Mouse (Mus musculus) hindbrain, embryonic 11.5 days (tissue): ENCODE data around the gene Alkbh3. TPM values are rescaled to one million over a fixed set of nuclear protein-coding genes. Genes with fewer than 3 reads are reported as not detected.

ENCODE experiments used
- ATAC-seq: fragments of 200-750 bp; cut with Nextera tagmentation; 2 replicates; pipeline ENCODE4 v1.8.0; 2017; ENCODE audit warnings: mild to moderate bottlenecking, moderate TSS enrichment, moderate library complexity; ENCODE audit not compliant: low FRiP score
- DNase-seq: peaks from one replicate; pipeline ENCODE4 v3.0.0-alpha.2; 2015; ENCODE audit warnings: low spot score
- H3K27ac ChIP-seq: fragments of 300-500 bp; sonication (generic); 2 replicates; pipeline ENCODE4 v1.5.1; 2014; ENCODE audit warnings: mild to moderate bottlenecking, low read depth, low read length
- H3K27me3 ChIP-seq: fragments of 300-500 bp; sonication (generic); 2 replicates; pipeline ENCODE4 v1.6.1; 2014; ENCODE audit warnings: mild to moderate bottlenecking, low read length, moderate library complexity, mixed read lengths; ENCODE audit not compliant: control insufficient read depth, insufficient read depth
- H3K36me3 ChIP-seq: fragments of 300-500 bp; sonication (generic); 2 replicates; pipeline ENCODE4 v1.6.1; 2014; ENCODE audit warnings: mild to moderate bottlenecking, low read length, moderate library complexity, mixed read lengths; ENCODE audit not compliant: control insufficient read depth, insufficient read depth
- H3K4me1 ChIP-seq: fragments of 300-500 bp; sonication (generic); replicated peaks from 2 replicates; pipeline ENCODE4 v1.6.1; 2014; ENCODE audit warnings: low read length, mixed read lengths; ENCODE audit not compliant: control insufficient read depth, insufficient read depth
- H3K4me2 ChIP-seq: fragments of 300-500 bp; sonication (generic); replicated peaks from 2 replicates; pipeline ENCODE4 v1.6.1; 2014; ENCODE audit warnings: mild to moderate bottlenecking, low read depth, low read length
- H3K4me3 ChIP-seq: fragments of 300-500 bp; sonication (generic); 2 replicates; pipeline ENCODE4 v1.5.1; 2014; ENCODE audit warnings: low read depth, low read length
- H3K9ac ChIP-seq: fragments of 300-500 bp; sonication (generic); 2 replicates; pipeline ENCODE4 v1.6.1; 2014; ENCODE audit warnings: low read depth, low read length
- H3K9me3 ChIP-seq: fragments of 300-500 bp; sonication (generic); 2 replicates; pipeline ENCODE4 v1.6.1; 2016; ENCODE audit warnings: low read length; ENCODE audit not compliant: control insufficient read depth
- WGBS: fragments of 180-500 bp; shearing (Covaris S2); extraction: QIAGEN DNeasy Blood & Tissue Kit; methylation state at CpG from one replicate; pipeline ENCODE4 v1.1.7; 2014; 5-methylcytosine and 5-hydroxymethylcytosine counted together
- polyA plus RNA-seq: library from polyadenylated mRNA; unstranded; fragments of >200 nt; fragmentation: Nextera tagmentation; extraction: Ambion mirVana; gene quantifications from 2 replicates; pipeline ENCODE4 v1.2.1, GENCODE M21; 2014

The Alkbh3 gene
- polyA plus RNA-seq, 1 experiment from 2014 or later = 51.9 TPM

- WGBS = 88% methylated on average over 6 of the region's 6 CpGs
- no peak overlapping the region for H3K27ac ChIP-seq
- no peak for ATAC-seq
Measured at GRCm38 (mm10) chr2:94045411-94046090, 34.9 kb upstream of the Alkbh3 start.

GRCm38 (mm10) chr2:94044174-94044573, 33.6 kb upstream of the Alkbh3 start:
- Histone ChIP-seq H3K4me2 (no peak overlapping the region), H3K9ac (no peak overlapping the region), H3K27ac (no peak overlapping the region), H3K36me3 (no peaks in the 10 kb centered on the region), H3K9me3 (no peaks in the 10 kb centered on the region), H3K27me3 (no peaks in the 10 kb centered on the region), H3K4me1 (no peaks in the 10 kb centered on the region), H3K4me3 (no peak overlapping the region)
- 86% methylated on average over 2 of the region's 2 CpGs for WGBS
- no peak for DNase-seq
- ATAC-seq = no peak

More at GRCm38 (mm10) chr2:94045411-94046090, 34.9 kb upstream of the Alkbh3 start:
- H3K9me3 ChIP-seq = no peaks in the 10 kb centered on the region
- H3K4me2 ChIP-seq = no peak overlapping the region
- DNase-seq = no peak
- no peak overlapping the region for H3K4me3 ChIP-seq
- H3K27me3 ChIP-seq = no peaks in the 10 kb centered on the region
- no peak overlapping the region for H3K9ac ChIP-seq
- no peaks in the 10 kb centered on the region for H3K4me1 ChIP-seq
- no peaks in the 10 kb centered on the region for H3K36me3 ChIP-seq

DNA sequence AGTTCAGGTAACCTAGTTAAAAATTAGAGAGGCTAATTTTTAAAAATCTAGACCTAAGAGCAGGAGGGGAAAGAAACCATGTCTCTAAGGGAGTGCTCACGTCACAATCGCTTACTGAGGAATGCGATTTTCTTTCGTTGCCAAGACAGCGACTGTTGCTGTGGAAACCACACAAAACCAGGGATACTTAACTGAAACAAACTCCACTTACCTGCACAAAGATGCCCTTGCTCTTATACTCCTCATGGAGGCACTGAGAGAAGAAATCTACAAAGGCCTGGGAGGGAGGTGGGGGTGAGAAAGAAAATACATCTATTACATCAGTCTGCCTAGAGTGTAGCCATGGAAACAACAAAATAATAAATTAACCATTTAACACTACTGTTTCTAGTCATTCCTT, 33.1 kb upstream of the Alkbh3 start:
- no peaks in the 10 kb centered on the region for H3K9me3 ChIP-seq
- no peak for ATAC-seq
- no peak overlapping the region for H3K27ac ChIP-seq
- no peaks in the 10 kb centered on the region for H3K36me3 ChIP-seq
- H3K9ac ChIP-seq = no peak overlapping the region
- H3K4me2 ChIP-seq = no peak overlapping the region
- DNase-seq = peak; percentile 35
- H3K27me3 ChIP-seq = no peaks in the 10 kb centered on the region
- WGBS = 63% methylated on average over 5 of the region's 5 CpGs
- H3K4me1 ChIP-seq = no peaks in the 10 kb centered on the region
- H3K4me3 ChIP-seq = no peak overlapping the region

DNA sequence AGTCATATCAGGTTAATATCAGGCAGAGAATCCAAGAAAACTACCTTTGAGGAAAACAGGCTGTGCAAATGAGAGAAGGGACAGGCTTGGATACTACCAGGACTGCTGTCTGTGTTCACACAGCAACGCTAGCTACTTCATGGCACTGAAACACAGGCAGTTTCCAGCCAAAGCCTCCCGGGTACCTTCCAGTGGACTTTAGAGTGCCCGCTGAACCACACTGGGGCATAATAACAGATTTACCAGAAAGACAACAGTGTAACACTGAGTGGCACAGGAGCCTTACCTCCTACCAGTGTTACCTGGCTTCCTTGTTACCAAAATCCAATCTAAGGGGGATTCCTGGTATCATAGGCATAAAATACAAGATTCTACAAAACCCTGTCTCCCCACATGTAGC, 31.9 kb upstream of the Alkbh3 start:
- no peak overlapping the region for H3K4me2 ChIP-seq
- H3K4me1 ChIP-seq = no peaks in the 10 kb centered on the region
- ATAC-seq (no peak), DNase-seq (no peak)
- H3K9me3 ChIP-seq = no peaks in the 10 kb centered on the region
- H3K27me3 ChIP-seq = no peaks in the 10 kb centered on the region
- no peak overlapping the region for H3K9ac ChIP-seq
- H3K36me3 ChIP-seq = no peaks in the 10 kb centered on the region
- no peak overlapping the region for H3K4me3 ChIP-seq
- H3K27ac ChIP-seq = no peak overlapping the region
- 91% methylated on average over 3 of the region's 3 CpGs for WGBS

DNA sequence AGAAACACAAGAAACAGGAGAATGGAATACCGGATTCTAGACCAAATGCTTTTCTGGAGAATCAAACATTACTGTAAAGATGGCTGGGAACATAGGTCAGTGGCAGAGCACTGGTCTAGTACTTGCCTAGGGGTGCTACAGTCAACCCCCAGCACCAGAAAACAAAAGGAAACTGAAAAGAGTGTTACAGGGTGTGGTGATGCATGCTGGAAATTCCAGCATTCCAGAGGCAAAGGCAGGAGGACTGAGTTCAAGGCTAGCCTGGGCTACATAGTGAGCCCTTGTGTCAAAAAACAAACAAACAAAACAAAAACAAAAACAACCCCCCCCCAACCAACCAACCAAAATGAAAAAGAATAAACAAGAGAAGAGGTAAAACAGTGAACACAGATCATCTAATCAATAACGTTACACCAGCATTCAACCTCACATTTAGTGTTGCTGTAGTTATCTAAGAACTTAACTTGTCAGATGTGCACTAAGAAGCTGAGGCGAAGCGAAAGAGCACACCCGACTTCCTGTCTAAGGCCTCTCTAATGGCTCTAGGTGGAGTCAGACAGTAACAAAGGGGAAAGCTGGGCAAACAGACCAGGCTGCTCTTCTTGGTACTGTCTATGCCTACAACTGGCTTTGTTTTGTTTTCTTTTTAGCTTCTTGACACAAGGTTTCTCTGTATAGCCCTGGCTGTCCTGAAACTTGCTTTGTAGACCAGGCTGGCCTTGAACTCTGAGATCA, 30.0 kb upstream of the Alkbh3 start:
- Histone ChIP-seq H3K9ac (no peak overlapping the region), H3K9me3 (no peaks in the 10 kb centered on the region), H3K36me3 (no peaks in the 10 kb centered on the region), H3K27me3 (no peaks in the 10 kb centered on the region), H3K4me1 (no peaks in the 10 kb centered on the region), H3K4me3 (no peak overlapping the region), H3K27ac (no peak overlapping the region), H3K4me2 (no peak overlapping the region)
- no peak for ATAC-seq
- DNase-seq = no peak
- WGBS = 94% methylated on average over 5 of the region's 5 CpGs

- DNase-seq (peak; percentile 81), ATAC-seq (peak; percentile 53; the same call in 1 of the 2 replicates)
- Histone ChIP-seq H3K4me2 (no peak overlapping the region), H3K9ac (no peak overlapping the region), H3K4me1 (no peaks in the 10 kb centered on the region), H3K4me3 (no peak overlapping the region), H3K9me3 (no peaks in the 10 kb centered on the region), H3K27me3 (no peaks in the 10 kb centered on the region), H3K36me3 (no peaks in the 10 kb centered on the region), H3K27ac (no peak overlapping the region)
- WGBS = 67% methylated on average over 9 of the region's 9 CpGs
Measured at GRCm38 (mm10) chr2:94035428-94036331, 25.1 kb upstream of the Alkbh3 start.

DNA sequence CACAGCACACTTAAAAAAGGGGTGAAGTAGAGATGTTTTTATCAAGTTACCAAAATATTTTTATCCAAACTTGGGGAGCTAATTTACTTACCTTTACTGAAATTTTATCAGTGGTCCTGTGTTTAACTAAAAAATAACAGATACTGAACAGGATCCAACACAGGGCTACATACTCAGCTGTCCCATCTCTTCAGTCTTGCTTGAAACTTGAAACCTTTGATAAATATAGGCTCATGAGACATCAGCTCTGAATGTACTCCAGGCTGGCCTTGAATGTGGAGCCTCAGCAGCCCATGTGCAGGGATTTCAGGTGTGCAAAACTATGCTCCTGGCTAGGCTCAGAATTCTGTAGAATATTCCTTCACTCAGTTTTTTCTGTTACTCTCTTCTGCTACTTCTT, 20.0 kb upstream of the Alkbh3 start:
- no peak overlapping the region for H3K27ac ChIP-seq
- H3K9me3 ChIP-seq = no peaks in the 10 kb centered on the region
- no peaks in the 10 kb centered on the region for H3K4me1 ChIP-seq
- no peak overlapping the region for H3K4me3 ChIP-seq
- no peak overlapping the region for H3K4me2 ChIP-seq
- DNase-seq (no peak), ATAC-seq (no peak)
- H3K36me3 ChIP-seq = no peaks in the 10 kb centered on the region
- H3K27me3 ChIP-seq = no peaks in the 10 kb centered on the region
- H3K9ac ChIP-seq = no peak overlapping the region

DNA sequence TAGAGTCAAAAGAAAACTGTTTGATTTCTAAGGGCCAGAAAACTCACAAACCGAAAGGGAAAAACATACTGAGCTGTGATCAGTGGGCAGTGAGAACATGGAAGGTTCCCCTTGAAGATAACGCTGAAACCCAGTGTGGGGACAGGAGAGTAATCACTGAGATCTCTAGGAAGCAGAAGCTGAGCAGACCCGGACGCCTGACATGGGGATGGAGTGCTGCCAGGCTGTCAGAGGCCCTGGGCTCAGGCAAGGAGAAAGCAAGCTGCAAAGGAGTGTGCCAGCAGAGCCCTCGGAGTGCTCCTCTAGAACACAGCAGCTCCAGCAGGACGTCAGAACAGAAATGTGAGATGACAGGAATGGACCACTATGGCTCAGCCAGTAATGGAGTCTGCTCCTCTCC, 14.0 kb upstream of the Alkbh3 start:
- no peak for DNase-seq
- WGBS = 65% methylated on average over 6 of the region's 6 CpGs

More for the DNA sequence above, 14.0 kb upstream of the Alkbh3 start:
- Histone ChIP-seq H3K4me3 (no peak overlapping the region), H3K9ac (no peak overlapping the region), H3K9me3 (no peaks in the 10 kb centered on the region), H3K27me3 (no peaks in the 10 kb centered on the region), H3K36me3 (no peaks in the 10 kb centered on the region), H3K27ac (no peak overlapping the region), H3K4me2 (no peak overlapping the region), H3K4me1 (no peaks in the 10 kb centered on the region)
- ATAC-seq = no peak
